Mouse (Mus musculus): ENCODE measurements around the gene Olfr33. TPM values are rescaled to one million over a fixed set of nuclear protein-coding genes. Genes with fewer than 3 reads are reported as not detected.

Olfr33 gene
- polyA plus RNA-seq, 1 experiment from 2014 or later = not detected

DNA sequence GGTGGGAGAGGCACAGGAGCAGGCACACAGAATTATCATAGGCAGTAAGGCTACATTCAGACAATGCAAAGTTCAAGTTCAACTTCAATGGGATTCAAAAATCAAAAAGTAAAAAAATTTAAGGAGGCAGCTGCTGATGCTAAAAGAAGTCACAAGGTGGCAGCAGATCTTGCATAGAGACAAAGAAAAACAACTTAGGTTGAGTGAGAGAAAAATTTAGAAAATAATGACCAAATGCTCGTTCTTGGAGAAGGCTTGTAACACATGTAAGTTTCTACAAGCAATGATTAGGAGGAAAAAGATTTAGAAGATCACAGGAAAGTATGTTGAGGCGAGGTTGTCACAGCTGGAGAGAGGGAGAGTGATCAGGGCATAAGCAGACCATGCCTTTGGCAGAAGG lies 53.5 kb downstream of the Olfr33 start:
- WGBS = 54% methylated on average over 2 of the region's 2 CpGs
- no peaks in the 10 kb centered on the region for H3K36me3 ChIP-seq
- no peaks in the 10 kb centered on the region for H3K27me3 ChIP-seq
- H3K4me1 ChIP-seq = no peaks in the 10 kb centered on the region
- no peak overlapping the region for H3K4me3 ChIP-seq
- no peaks in the 10 kb centered on the region for H3K9me3 ChIP-seq
- ATAC-seq (replicated peaks) = no peak
- H3K4me2 ChIP-seq (replicated peaks) = no peak overlapping the region
- H3K9ac ChIP-seq (replicated peaks) = no peak overlapping the region
- H3K27ac ChIP-seq (replicated peaks) = no peak overlapping the region

DNA sequence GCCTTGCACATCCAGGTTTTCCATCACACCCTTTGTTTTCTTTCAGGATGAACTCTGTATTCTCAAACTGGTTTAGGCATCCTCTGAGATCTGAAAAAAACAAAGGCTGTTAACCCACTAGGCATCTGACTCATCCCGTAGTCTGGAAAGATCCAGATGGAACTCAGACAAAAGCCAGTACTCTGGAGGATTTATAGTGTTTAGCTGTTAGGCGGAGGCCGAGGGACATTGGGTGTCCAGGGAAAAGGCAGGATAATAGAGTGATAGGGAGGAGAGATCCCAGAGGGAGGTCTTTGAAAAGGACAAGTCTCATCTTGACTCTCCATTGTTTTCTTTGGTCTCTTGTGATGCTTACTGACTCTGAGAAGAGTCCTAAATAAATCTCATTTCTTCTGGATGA lies 54.3 kb downstream of the Olfr33 start, which contains the start of gene Olfr556:
Gene Olfr556, plus strand, starts transcription at position 301 of the 400 bp plus-strand sequence.
- no peak within 1 kb of the TSS for H3K9ac ChIP-seq (replicated peaks)
- H3K27me3 ChIP-seq = no peaks in the 10 kb centered on the region
- no peak for ATAC-seq (replicated peaks)
- H3K27ac ChIP-seq (replicated peaks) = no peak within 1 kb of the TSS
- H3K9me3 ChIP-seq = no peaks in the 10 kb centered on the region
- H3K36me3 ChIP-seq = no peaks in the 10 kb centered on the region
- no peaks in the 10 kb centered on the region for H3K4me1 ChIP-seq
- H3K4me2 ChIP-seq (replicated peaks) = no peak within 1 kb of the TSS
- no peak within 1 kb of the TSS for H3K4me3 ChIP-seq
- WGBS = 60% methylated on average over 3 of the region's 3 CpGs

Other genes with a start within 250 kb of the Olfr33 start
- gene Olfr543, start 237.4 kb downstream of the Olfr33 start, polyA plus RNA-seq (2015; fragmentation: Nextera tagmentation; extraction: Ambion mirVana) = 0.23 and 0.38 TPM in 2 replicates
- 0.06 and 0.13 TPM in 2 replicates for gene Olfr544, start 230.8 kb downstream of the Olfr33 start, polyA plus RNA-seq (2015; fragmentation: Nextera tagmentation; extraction: Ambion mirVana)
- 0.05 and 0.15 TPM in 2 replicates for gene Olfr545, start 219.5 kb downstream of the Olfr33 start, polyA plus RNA-seq (2015; fragmentation: Nextera tagmentation; extraction: Ambion mirVana)
- not detected in 2 replicates for gene Olfr547, start 184.3 kb downstream of the Olfr33 start, polyA plus RNA-seq (2015; fragmentation: Nextera tagmentation; extraction: Ambion mirVana)
- gene Olfr548-ps1, start 178.2 kb downstream of the Olfr33 start, polyA plus RNA-seq (2015; fragmentation: Nextera tagmentation; extraction: Ambion mirVana) = not detected in 2 replicates
- not detected in 2 replicates for gene Olfr549, start 169.2 kb downstream of the Olfr33 start, polyA plus RNA-seq (2015; fragmentation: Nextera tagmentation; extraction: Ambion mirVana)
- 0.06 TPM in 1 of 2 replicates, not detected in the other for gene Trim21, start 153.6 kb downstream of the Olfr33 start, polyA plus RNA-seq (2015; fragmentation: Nextera tagmentation; extraction: Ambion mirVana)
- gene Olfr550, start 147.6 kb downstream of the Olfr33 start, polyA plus RNA-seq (2015; fragmentation: Nextera tagmentation; extraction: Ambion mirVana) = not detected in 2 replicates
- gene Olfr551, start 127.2 kb downstream of the Olfr33 start, polyA plus RNA-seq (2015; fragmentation: Nextera tagmentation; extraction: Ambion mirVana) = not detected in 2 replicates
- not detected in 2 replicates for gene Olfr552, start 121.3 kb downstream of the Olfr33 start, polyA plus RNA-seq (2015; fragmentation: Nextera tagmentation; extraction: Ambion mirVana)
- not detected in 2 replicates for gene Olfr553, start 100.9 kb downstream of the Olfr33 start, polyA plus RNA-seq (2015; fragmentation: Nextera tagmentation; extraction: Ambion mirVana)
- not detected in 2 replicates for gene Olfr554, start 80.6 kb downstream of the Olfr33 start, polyA plus RNA-seq (2015; fragmentation: Nextera tagmentation; extraction: Ambion mirVana)
- not detected in 2 replicates for gene Olfr555, start 60.2 kb downstream of the Olfr33 start, polyA plus RNA-seq (2015; fragmentation: Nextera tagmentation; extraction: Ambion mirVana)
- not detected in 2 replicates for gene Olfr556, start 54.2 kb downstream of the Olfr33 start, polyA plus RNA-seq (2015; fragmentation: Nextera tagmentation; extraction: Ambion mirVana)
- 6.6 and 6.7 TPM in 2 replicates for gene Trim68, start 31.7 kb downstream of the Olfr33 start, polyA plus RNA-seq (2015; fragmentation: Nextera tagmentation; extraction: Ambion mirVana)
- gene Olfr557, start 23.2 kb downstream of the Olfr33 start, polyA plus RNA-seq (2015; fragmentation: Nextera tagmentation; extraction: Ambion mirVana) = not detected in 2 replicates
- gene Olfr558, start 16.9 kb downstream of the Olfr33 start, polyA plus RNA-seq (2015; fragmentation: Nextera tagmentation; extraction: Ambion mirVana) = not detected in 2 replicates
- gene Olfr559, start 8.4 kb upstream of the Olfr33 start, polyA plus RNA-seq (2015; fragmentation: Nextera tagmentation; extraction: Ambion mirVana) = not detected in 2 replicates
- not detected in 2 replicates for gene Olfr560, start 40.3 kb upstream of the Olfr33 start, polyA plus RNA-seq (2015; fragmentation: Nextera tagmentation; extraction: Ambion mirVana)
- gene Olfr78, start 40.4 kb upstream of the Olfr33 start, polyA plus RNA-seq (2015; fragmentation: Nextera tagmentation; extraction: Ambion mirVana) = 0.05 and 0.14 TPM in 2 replicates
- gene Olfr561, start 52.2 kb upstream of the Olfr33 start, polyA plus RNA-seq (2015; fragmentation: Nextera tagmentation; extraction: Ambion mirVana) = not detected in 2 replicates
- not detected in 2 replicates for gene Olfr564, start 84.4 kb upstream of the Olfr33 start, polyA plus RNA-seq (2015; fragmentation: Nextera tagmentation; extraction: Ambion mirVana)
- not detected in 2 replicates for gene Olfr566, start 139.7 kb upstream of the Olfr33 start, polyA plus RNA-seq (2015; fragmentation: Nextera tagmentation; extraction: Ambion mirVana)
- not detected in 2 replicates for gene Olfr568, start 158.1 kb upstream of the Olfr33 start, polyA plus RNA-seq (2015; fragmentation: Nextera tagmentation; extraction: Ambion mirVana)
- not detected in 2 replicates for gene Olfr569, start 171.8 kb upstream of the Olfr33 start, polyA plus RNA-seq (2015; fragmentation: Nextera tagmentation; extraction: Ambion mirVana)
- 0.13 TPM in 1 of 2 replicates, not detected in the other for gene Olfr570, start 175.5 kb upstream of the Olfr33 start, polyA plus RNA-seq (2015; fragmentation: Nextera tagmentation; extraction: Ambion mirVana)
- gene Olfr571, start 198.5 kb upstream of the Olfr33 start, polyA plus RNA-seq (2015; fragmentation: Nextera tagmentation; extraction: Ambion mirVana) = not detected in 2 replicates
- gene Olfr572, start 205.3 kb upstream of the Olfr33 start, polyA plus RNA-seq (2015; fragmentation: Nextera tagmentation; extraction: Ambion mirVana) = not detected in 2 replicates
- not detected in 2 replicates for gene Olfr573-ps1, start 223.5 kb upstream of the Olfr33 start, polyA plus RNA-seq (2015; fragmentation: Nextera tagmentation; extraction: Ambion mirVana)
- not detected in 2 replicates for gene Olfr574, start 229.4 kb upstream of the Olfr33 start, polyA plus RNA-seq (2015; fragmentation: Nextera tagmentation; extraction: Ambion mirVana)
- not detected in 2 replicates for gene Olfr575, start 239.7 kb upstream of the Olfr33 start, polyA plus RNA-seq (2015; fragmentation: Nextera tagmentation; extraction: Ambion mirVana)
- gene Olfr576, start 243.6 kb upstream of the Olfr33 start, polyA plus RNA-seq (2015; fragmentation: Nextera tagmentation; extraction: Ambion mirVana) = not detected in 2 replicates

All from forebrain, embryonic 15.5 days (tissue).